Comparison of ENCODE assay signal across 22 mouse cellular contexts in the genomic region with DNA sequence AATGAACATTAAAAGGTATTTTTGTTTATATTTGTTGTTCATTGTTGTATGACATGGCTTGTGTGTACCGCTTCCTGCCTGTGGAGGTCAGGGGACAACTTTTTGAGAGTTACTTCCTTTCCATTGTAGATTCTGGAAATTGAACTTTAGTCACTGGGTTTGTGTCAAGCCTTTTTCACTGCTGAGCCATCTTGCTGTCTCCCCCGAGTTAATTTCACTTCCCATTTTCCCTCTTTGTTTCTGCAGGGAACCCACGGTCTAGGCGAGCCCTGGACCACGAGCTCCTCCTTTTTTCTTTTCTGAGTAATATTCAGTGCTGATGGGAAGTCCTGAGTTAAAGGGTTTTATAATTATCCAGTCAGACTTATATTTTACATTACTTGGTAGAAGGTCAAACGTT. TPM values are rescaled to one million over a fixed set of nuclear protein-coding genes. Genes with fewer than 3 reads are reported as not detected.
DNase-seq lines count a peak whose midpoint lies in the region; ATAC-seq and TF ChIP-seq lines count a peak whose summit lies in the region.
"Had no signal": no experiment of that assay in that cellular context is flagged by ENCODE, and none has a peak within 500 bp of the region (broad histone marks: within the 10 kb centered on the region; RNA-seq: fewer than 3 reads in every experiment).

No protein-coding gene starts in this region.

- peak; percentile 63 for ATAC-seq in megakaryocyte progenitor cell, adult 5-6 weeks (replicated peaks; ENCODE audit: poor library complexity)
- ATAC-seq in hindbrain, embryonic 16.5 days: no peak
- no peak for ATAC-seq in forebrain, embryonic 14.5 days
- ATAC-seq: forebrain, embryonic 16.5 days; hindbrain, postnatal 0 days; intestine, postnatal 0 days; midbrain, embryonic 16.5 days; Patski had no signal

- no peak overlapping the region for H3K27ac ChIP-seq in kidney, adult 2 months (ENCODE audit: insufficient read depth, low read depth, low read length)
- no peak overlapping the region for H3K27ac ChIP-seq in MEL (ENCODE audit: control insufficient read depth, low read depth, low read length)
- H3K27ac ChIP-seq in hindbrain, embryonic 16.5 days (ENCODE audit: low read depth, low read length): no peak overlapping the region
- no peak overlapping the region for H3K27ac ChIP-seq in forebrain, embryonic 14.5 days (ENCODE audit: low read depth, low read length)
- H3K27ac ChIP-seq: embryonic facial prominence, embryonic 13.5 days; hindbrain, postnatal 0 days; layer of hippocampus, adult 2 months had no signal

- H3K4me2 ChIP-seq in hindbrain, embryonic 16.5 days (ENCODE audit: low read length): no peak overlapping the region
- H3K4me2 ChIP-seq in forebrain, embryonic 14.5 days (ENCODE audit: low read length): no peak overlapping the region
- H3K4me2 ChIP-seq: embryonic facial prominence, embryonic 13.5 days had no signal

- no peak for TF ChIP-seq RAD21 in MEL (IDR thresholded peaks at IDR 0.05; ENCODE audit: low read depth, low read length)

- H3K79me2 ChIP-seq in MEL (ENCODE audit: control insufficient read depth, insufficient read depth, low read length, poor library complexity): 0 out of 2 replicates have a peak, but pooled peaks cover 2% of the 10 kb centered on the region

- peaks cover under 1% of the 10 kb centered on the region; the same call in 1 of the 2 replicates for H3K4me1 ChIP-seq in kidney, adult 2 months (ENCODE audit: control insufficient read depth, insufficient read depth, low read length)
- peaks cover 14 to 26% of the 10 kb centered on the region in 2 experiments for H3K4me1 ChIP-seq in MEL (ENCODE audit: control insufficient read depth in 1 of 2, insufficient read depth in 2 of 2, low read length in 2 of 2)
- H3K4me1 ChIP-seq in hindbrain, embryonic 16.5 days (ENCODE audit: control insufficient read depth, insufficient read depth, low read depth, low read length): no peaks in the 10 kb centered on the region
- H3K4me1 ChIP-seq in forebrain, embryonic 14.5 days (ENCODE audit: control insufficient read depth, insufficient read depth, low read length): no peaks in the 10 kb centered on the region; the same call in 1 of the 2 replicates
- H3K4me1 ChIP-seq: embryonic facial prominence, embryonic 13.5 days had no signal

- 66% methylated on average over 6 of the region's 6 CpGs for WGBS in kidney, adult 2 months
- WGBS in hindbrain, embryonic 16.5 days: 88% methylated on average over 6 of the region's 6 CpGs
- WGBS in forebrain, embryonic 14.5 days: 89% methylated on average over 6 of the region's 6 CpGs

- no peak for TF ChIP-seq EP300 in MEL (IDR thresholded peaks at IDR 0.05; ENCODE audit: low read depth in 1 of 2, low read length in 2 of 2)

- no peaks in the 10 kb centered on the region for H3K9me3 ChIP-seq in MEL (replicated peaks; ENCODE audit: insufficient read depth, low read length)
- H3K9me3 ChIP-seq in hindbrain, embryonic 16.5 days (ENCODE audit: control insufficient read depth, low read length): no peaks in the 10 kb centered on the region
- no peaks in the 10 kb centered on the region for H3K9me3 ChIP-seq in forebrain, embryonic 14.5 days (replicated peaks; ENCODE audit: control insufficient read depth, low read length)
- H3K9me3 ChIP-seq: embryonic facial prominence, embryonic 13.5 days had no signal

- no peak for TF ChIP-seq CTCF in kidney, adult 2 months (conservative IDR thresholded peaks at IDR 0.05; ENCODE audit: insufficient read depth, insufficient read length, low read depth, low read length)
- TF ChIP-seq CTCF in MEL (IDR thresholded peaks at IDR 0.05 in 2 of 3, conservative IDR thresholded peaks at IDR 0.05 in 1 of 3; ENCODE audit: control insufficient read depth in 1 of 3, insufficient read depth in 1 of 3, low read depth in 2 of 3, low read length in 3 of 3, poor library complexity in 1 of 3, severe bottlenecking in 1 of 3): no peak

- no peaks in the 10 kb centered on the region; the same call in 1 of the 2 replicates for H3K36me3 ChIP-seq in kidney, adult 2 months (ENCODE audit: control insufficient read depth, insufficient read depth, low read length)
- peaks cover 0 to 38% of the 10 kb centered on the region in 2 experiments; a peak in 2 of 4 replicates for H3K36me3 ChIP-seq in MEL (ENCODE audit: control insufficient read depth in 1 of 2, insufficient read depth in 2 of 2, low read length in 2 of 2)
- H3K36me3 ChIP-seq in hindbrain, embryonic 16.5 days (ENCODE audit: control insufficient read depth, insufficient read depth, low read length): no peaks in the 10 kb centered on the region
- no peaks in the 10 kb centered on the region for H3K36me3 ChIP-seq in forebrain, embryonic 14.5 days (ENCODE audit: control insufficient read depth, insufficient read depth, low read length)
- H3K36me3 ChIP-seq: embryonic facial prominence, embryonic 13.5 days had no signal

- TF ChIP-seq POLR2A in kidney, adult 2 months (IDR thresholded peaks at IDR 0.05; ENCODE audit: low read depth, low read length): no peak
- TF ChIP-seq POLR2A in MEL (IDR thresholded peaks at IDR 0.05; ENCODE audit: control insufficient read depth in 1 of 2, insufficient read depth in 1 of 2, low read depth in 1 of 2, low read length in 2 of 2, poor library complexity in 1 of 2): no peak

- DNase-seq in kidney, adult 2 months: peak; percentile 27
- DNase-seq in kidney, adult 11 months: no peak
- DNase-seq in 416B (ENCODE audit: low read depth) (peak; percentile 32), MEL (ENCODE audit: low read depth, low spot score) (peak; percentile 42)
- DNase-seq in forebrain, embryonic 14.5 days (ENCODE audit: low spot score): no peak
- DNase-seq: adrenal gland, adult 8-10 months; cerebellum, postnatal 10 days; gastrocnemius, postnatal 25 days; kidney, postnatal 10 days; layer of hippocampus, postnatal 36 days; liver; right cerebral cortex, adult 18-20 months; thymus, postnatal 25 days had no signal

- H3K4me3 ChIP-seq in kidney, adult 2 months (ENCODE audit: insufficient read depth, low read depth, low read length): no peak overlapping the region
- no peak overlapping the region for H3K4me3 ChIP-seq in MEL (ENCODE audit: control insufficient read depth in 1 of 2, insufficient read depth in 1 of 2, low read depth in 2 of 2, low read length in 2 of 2)
- H3K4me3 ChIP-seq in hindbrain, embryonic 16.5 days (ENCODE audit: low read length): no peak overlapping the region
- no peak overlapping the region for H3K4me3 ChIP-seq in forebrain, embryonic 14.5 days (ENCODE audit: low read depth, low read length)
- H3K4me3 ChIP-seq: embryonic facial prominence, embryonic 13.5 days; layer of hippocampus, adult 2 months had no signal

- H3K9ac ChIP-seq in MEL (ENCODE audit: control insufficient read depth, low read depth, low read length, poor library complexity, severe bottlenecking): no peak overlapping the region
- no peak overlapping the region for H3K9ac ChIP-seq in hindbrain, embryonic 16.5 days (ENCODE audit: low read depth, low read length)
- no peak overlapping the region for H3K9ac ChIP-seq in forebrain, embryonic 14.5 days (ENCODE audit: low read length)
- H3K9ac ChIP-seq: embryonic facial prominence, embryonic 13.5 days had no signal

- H3K27me3 ChIP-seq in kidney, adult 2 months (replicated peaks; ENCODE audit: control insufficient read depth, insufficient read depth, low read length): no peaks in the 10 kb centered on the region
- no peaks in the 10 kb centered on the region for H3K27me3 ChIP-seq in MEL (ENCODE audit: control insufficient read depth in 1 of 2, insufficient read depth in 2 of 2, low read length in 2 of 2)
- H3K27me3 ChIP-seq in hindbrain, embryonic 16.5 days (replicated peaks; ENCODE audit: control insufficient read depth, insufficient read depth, low read length): no peaks in the 10 kb centered on the region
- no peaks in the 10 kb centered on the region for H3K27me3 ChIP-seq in forebrain, embryonic 14.5 days (replicated peaks; ENCODE audit: control insufficient read depth, insufficient read depth, low read length)
- H3K27me3 ChIP-seq: embryonic facial prominence, embryonic 13.5 days; Patski had no signal

TF ChIP-seq in MEL, 35 proteins besides CTCF, POLR2A, EP300 and RAD21:
- no peak for TF ChIP-seq ZC3H11A (IDR thresholded peaks at IDR 0.05; ENCODE audit: low read depth, low read length)
- no peak for TF ChIP-seq MAX (IDR thresholded peaks at IDR 0.05; ENCODE audit: low read length)
- TF ChIP-seq NELFE (IDR thresholded peaks at IDR 0.05; ENCODE audit: low read depth, low read length): no peak
- no peak for TF ChIP-seq TCF12 (IDR thresholded peaks at IDR 0.05; ENCODE audit: low read depth, low read length)
- no peak for TF ChIP-seq CHD1 (IDR thresholded peaks at IDR 0.05; ENCODE audit: low read depth, low read length)
- TF ChIP-seq GATA1 (IDR thresholded peaks at IDR 0.05; ENCODE audit: low read depth, low read length): no peak
- TF ChIP-seq E2F4 (IDR thresholded peaks at IDR 0.05; ENCODE audit: borderline replicate concordance, low read depth, low read length): no peak
- no peak for TF ChIP-seq UBTF (IDR thresholded peaks at IDR 0.05; ENCODE audit: borderline replicate concordance, insufficient read depth, low read depth, low read length)
- TF ChIP-seq GABPA (IDR thresholded peaks at IDR 0.05; ENCODE audit: low read depth, low read length): no peak
- TF ChIP-seq ETS1 (IDR thresholded peaks at IDR 0.05; ENCODE audit: low read depth, low read length): no peak
- TF ChIP-seq MYC (IDR thresholded peaks at IDR 0.05; ENCODE audit: low read depth, low read length): no peak

RNA-seq across cellular contexts. Expression of a gene that starts 26.8 kb away (rescaled TPM):
- 107 and 122 TPM in 2 replicates for polyA plus RNA-seq in kidney, adult 2 months (2012; rRNA removed)
- total RNA-seq in MEL (2012; rRNA removed): 14.5 and 17.0 TPM in 2 replicates
- 10 to 100 TPM in 1 of 2 experiments, not detected in 1; 16.9 TPM for polyA plus RNA-seq in MEL (2012; ENCODE audit: insufficient read depth in 1 of 2, insufficient read length in 2 of 2, low read depth in 1 of 2, low replicate concordance in 2 of 2, missing spikeins in 1 of 2)
- 10.2 and 19.1 TPM in 2 replicates for total RNA-seq in megakaryocyte progenitor cell, adult 5-6 weeks (2015)
- 14.0 and 38.9 TPM in 2 replicates for total RNA-seq in megakaryocyte progenitor cell, adult 5-6 weeks (2017)
- 20.5 and 22.3 TPM in 2 replicates for polyA plus RNA-seq in hindbrain, embryonic 16.5 days (2015; fragmentation: Nextera tagmentation; extraction: Ambion mirVana)
- polyA plus RNA-seq in forebrain, embryonic 14.5 days (2014; fragmentation: Nextera tagmentation; extraction: Ambion mirVana): 8.6 and 11.5 TPM in 2 replicates

RNA-seq across cellular contexts. Expression of a gene that starts 59.3 kb away (rescaled TPM):
- 53.4 and 59.5 TPM in 2 replicates for polyA plus RNA-seq in kidney, adult 2 months (2012; rRNA removed)
- total RNA-seq in MEL (2012; rRNA removed): 52.0 and 62.6 TPM in 2 replicates
- 10 to 100 TPM in 1 of 2 experiments, not detected in 1; 83.7 TPM for polyA plus RNA-seq in MEL (2012; ENCODE audit: insufficient read depth in 1 of 2, insufficient read length in 2 of 2, low read depth in 1 of 2, low replicate concordance in 2 of 2, missing spikeins in 1 of 2)
- total RNA-seq in megakaryocyte progenitor cell, adult 5-6 weeks (2015): 25.5 and 33.6 TPM in 2 replicates
- 16.4 and 19.9 TPM in 2 replicates for total RNA-seq in megakaryocyte progenitor cell, adult 5-6 weeks (2017)
- 10.4 and 14.2 TPM in 2 replicates for polyA plus RNA-seq in hindbrain, embryonic 16.5 days (2015; fragmentation: Nextera tagmentation; extraction: Ambion mirVana)
- polyA plus RNA-seq in forebrain, embryonic 14.5 days (2014; fragmentation: Nextera tagmentation; extraction: Ambion mirVana): 9.7 and 10.4 TPM in 2 replicates

Comparison
In these comparisons a context has a peak if more than half of its experiments do, and no peak if none do; other contexts are left out.
1. DNase-seq: peak in kidney, adult 2 months (single experiment), 416B (single experiment) and MEL (single experiment); none in kidney, adult 11 months (single experiment) and forebrain, embryonic 14.5 days (single experiment).